Mouse (Mus musculus): Measurements from ENCODE around the gene Ankrd36.

DNA sequence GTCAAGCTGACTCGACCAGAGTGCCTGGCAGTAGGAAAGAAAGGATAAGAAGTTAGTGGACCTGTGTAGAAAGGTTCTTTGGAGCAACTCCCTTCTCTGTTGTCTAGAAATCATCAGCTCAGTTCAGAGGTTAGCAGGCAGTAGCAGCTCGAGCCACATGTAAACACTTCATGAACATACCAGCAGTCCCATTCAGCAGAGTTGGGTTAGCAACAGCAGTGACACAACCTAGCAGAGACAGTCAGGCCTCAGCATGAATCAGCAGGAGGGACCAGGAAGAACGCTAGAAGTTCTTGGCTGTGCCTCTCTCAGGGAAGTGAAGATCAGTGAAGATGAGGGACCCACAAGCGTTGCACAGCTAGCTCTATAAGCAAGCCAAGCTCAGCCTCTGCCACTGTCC lies 24.0 kb upstream of the Ankrd36 start:
- TF ChIP-seq CTCF (IDR thresholded peaks at IDR 0.05; ENCODE audit: low read depth, low read length): no peak
- TF ChIP-seq GATA1 (IDR thresholded peaks at IDR 0.05; ENCODE audit: borderline replicate concordance, low read length): no peak
- no peak for TF ChIP-seq TAL1 (conservative IDR thresholded peaks at IDR 0.05; ENCODE audit: low read depth, low read length)
- no peak for TF ChIP-seq POLR2AphosphoS5 (IDR thresholded peaks at IDR 0.05; ENCODE audit: insufficient replicate concordance, low read depth, low read length)
- TF ChIP-seq GATA2 (IDR thresholded peaks at IDR 0.05; ENCODE audit: borderline replicate concordance, low read depth, low read length): no peak

Data from G1E (cell line).